Mouse (Mus musculus): Measurements from ENCODE around the gene Anapc2. TPM values are rescaled to one million over a fixed set of nuclear protein-coding genes. Genes with fewer than 3 reads are reported as not detected.

Anapc2 gene
- total and polyA plus RNA-seq, 3 experiments = 13.0 to 55.2 (median 14.5) TPM

- H3K36me3 ChIP-seq (replicated peaks in 1 of 2; ENCODE audit: control insufficient read depth in 1 of 2, insufficient read depth in 1 of 2, low read length in 1 of 2) = peaks cover 8 to 40% of the 10 kb centered on the region in 2 experiments
- dilution Hi-C loops (cut with MboI; ENCODE audit: extremely low pct_ligation_motif_present, extremely low pct_unique_long_range_greater_than_20kb, low sequenced_read_pairs) (no loop called here), in situ Hi-C loops (cut with MboI; ENCODE audit: low pct_ligation_motif_present, low pct_unique_long_range_greater_than_20kb, low sequenced_read_pairs) (no loop called here)
- H3K79me2 ChIP-seq (replicated peaks; ENCODE audit: control insufficient read depth, extremely low read depth, insufficient read depth, poor library complexity, severe bottlenecking) = peaks cover 13% of the 10 kb centered on the region
- H3K4me3 ChIP-seq (replicated peaks in 1 of 3; ENCODE audit: low read depth in 2 of 3, low read length in 2 of 3, poor library complexity in 1 of 3) = peak overlapping the region; percentile 8 to 39 (median 25)
- peak overlapping the region; percentile 48 for H3K4me2 ChIP-seq (ENCODE audit: insufficient read depth, low read depth, poor library complexity, severe bottlenecking)
- no peaks in the 10 kb centered on the region for H3K9me3 ChIP-seq (replicated peaks; ENCODE audit: low read length)
- DNase-seq (ENCODE audit: extremely low read depth) = peak; percentile 41
- peaks cover 23 to 76% of the 10 kb centered on the region in 2 experiments for H3K4me1 ChIP-seq (ENCODE audit: control insufficient read depth in 1 of 2, insufficient read depth in 2 of 2)
- H3K27me3 ChIP-seq (replicated peaks) = no peaks in the 10 kb centered on the region
- TF ChIP-seq USF2 (conservative IDR thresholded peaks at IDR 0.05; ENCODE audit: low read depth, low read length) (no peak), MEF2A (IDR thresholded peaks at IDR 0.05; ENCODE audit: borderline replicate concordance, low read depth, low read length) (no peak), ETS1 (conservative IDR thresholded peaks at IDR 0.05; ENCODE audit: low read depth, low read length) (no peak), MXI1 (IDR thresholded peaks at IDR 0.05; ENCODE audit: low read depth, low read length) (no peak), NELFE (IDR thresholded peaks at IDR 0.05; ENCODE audit: low read depth, low read length) (no peak), MYC (IDR thresholded peaks at IDR 0.05; ENCODE audit: low read depth, low read length) (no peak), CHD2 (IDR thresholded peaks at IDR 0.05; ENCODE audit: low read length) (no peak), MAFK (IDR thresholded peaks at IDR 0.05; ENCODE audit: insufficient replicate concordance, low read length) (no peak), POLR2A (IDR thresholded peaks at IDR 0.05; ENCODE audit: low read depth, low read length) (no peak), MAX (IDR thresholded peaks at IDR 0.05; ENCODE audit: low read length) (no peak), SIN3A (IDR thresholded peaks at IDR 0.05; ENCODE audit: low read length) (no peak), HCFC1 (IDR thresholded peaks at IDR 0.05; ENCODE audit: low read depth, low read length) (no peak), PAX5 (IDR thresholded peaks at IDR 0.05; ENCODE audit: low read length) (no peak), KAT2A (IDR thresholded peaks at IDR 0.05; ENCODE audit: insufficient replicate concordance, low read length) (no peak)
- no peak overlapping the region for H3K27ac ChIP-seq (ENCODE audit: insufficient read depth, low read depth)
- peak overlapping the region; percentile 8; the same call in 1 of the 2 replicates for H3K9ac ChIP-seq (ENCODE audit: insufficient read depth, low read depth)
Observed at GRCm38 (mm10) chr2:25265897-25266656, 6.2 kb upstream of the Anapc2 start.

- H3K27ac ChIP-seq (ENCODE audit: insufficient read depth, low read depth) = no peak overlapping the region
- in situ Hi-C loops (cut with MboI; ENCODE audit: low pct_ligation_motif_present, low pct_unique_long_range_greater_than_20kb, low sequenced_read_pairs) (no loop called here), dilution Hi-C loops (cut with MboI; ENCODE audit: extremely low pct_ligation_motif_present, extremely low pct_unique_long_range_greater_than_20kb, low sequenced_read_pairs) (no loop called here)
- no peaks in the 10 kb centered on the region for H3K27me3 ChIP-seq (replicated peaks)
- H3K79me2 ChIP-seq (replicated peaks; ENCODE audit: control insufficient read depth, extremely low read depth, insufficient read depth, poor library complexity, severe bottlenecking) = peaks cover 18% of the 10 kb centered on the region
- peaks cover 23 to 79% of the 10 kb centered on the region in 2 experiments for H3K4me1 ChIP-seq (ENCODE audit: control insufficient read depth in 1 of 2, insufficient read depth in 2 of 2)
- H3K4me2 ChIP-seq (ENCODE audit: insufficient read depth, low read depth, poor library complexity, severe bottlenecking) = peak overlapping the region; percentile 48
- peaks cover 8 to 42% of the 10 kb centered on the region in 2 experiments for H3K36me3 ChIP-seq (replicated peaks in 1 of 2; ENCODE audit: control insufficient read depth in 1 of 2, insufficient read depth in 1 of 2, low read length in 1 of 2)
- TF ChIP-seq ZNF384 (IDR thresholded peaks at IDR 0.05; ENCODE audit: low read depth, low read length) (no peak), ZMIZ1 (IDR thresholded peaks at IDR 0.05; ENCODE audit: low read depth, low read length) (no peak), MAX (IDR thresholded peaks at IDR 0.05; ENCODE audit: low read length) (no peak), USF1 (IDR thresholded peaks at IDR 0.05; ENCODE audit: low read depth, low read length) (no peak), ETS1 (conservative IDR thresholded peaks at IDR 0.05; ENCODE audit: low read depth, low read length) (no peak), MYC (IDR thresholded peaks at IDR 0.05; ENCODE audit: low read depth, low read length) (no peak), POLR2AphosphoS2 (IDR thresholded peaks at IDR 0.05; ENCODE audit: low read depth, low read length) (no peak), PAX5 (IDR thresholded peaks at IDR 0.05; ENCODE audit: low read length) (no peak), BHLHE40 (IDR thresholded peaks at IDR 0.05; ENCODE audit: low read depth, low read length) (no peak), UBTF (IDR thresholded peaks at IDR 0.05; ENCODE audit: low read depth, low read length) (no peak), GABPA (IDR thresholded peaks at IDR 0.05; ENCODE audit: insufficient replicate concordance, low read depth, low read length) (no peak), MAZ (IDR thresholded peaks at IDR 0.05; ENCODE audit: low read depth, low read length) (no peak)
- no peaks in the 10 kb centered on the region for H3K9me3 ChIP-seq (replicated peaks; ENCODE audit: low read length)
- peak overlapping the region in 2 of 3 experiments; percentile 25 to 39 for H3K4me3 ChIP-seq (replicated peaks in 1 of 3; ENCODE audit: low read depth in 2 of 3, low read length in 2 of 3, poor library complexity in 1 of 3)
- no peak for DNase-seq (ENCODE audit: extremely low read depth)
- H3K9ac ChIP-seq (ENCODE audit: insufficient read depth, low read depth) = 0 out of 2 replicates have a peak overlapping the region, but pooled peaks have one; percentile 4
Observed at GRCm38 (mm10) chr2:25266720-25267119, 5.6 kb upstream of the Anapc2 start.

Measured in CH12.LX (cell line).